Mouse (Mus musculus) heart, embryonic 15.5 days (tissue): ENCODE data around the gene Usf2. TPM values are rescaled to one million over a fixed set of nuclear protein-coding genes. Genes with fewer than 3 reads are reported as not detected.
"Not testable (repeated sequence)": the region's sequence is repeated elsewhere in the genome, so short reads cannot be mapped to it uniquely, and the experiment has no call there.

Experiments used
- ATAC-seq: fragments of 200-750 bp; cut with Nextera tagmentation; replicated peaks from 2 replicates; pipeline ENCODE4 v1.8.0; 2017; ENCODE audit warnings: low read depth, moderate TSS enrichment; ENCODE audit not compliant: insufficient number of reproducible peaks, insufficient read depth, low FRiP score
- H3K27ac ChIP-seq: fragments of 300-500 bp; sonication (generic); 2 replicates; pipeline ENCODE4 v1.5.1; 2015; ENCODE audit warnings: mild to moderate bottlenecking, inconsistent platforms
- H3K27me3 ChIP-seq: fragments of 300-500 bp; sonication (generic); 2 replicates; pipeline ENCODE4 v1.6.1; 2015; ENCODE audit warnings: inconsistent platforms
- H3K36me3 ChIP-seq: fragments of 300-500 bp; sonication (generic); 2 replicates; pipeline ENCODE4 v1.6.1; 2015; ENCODE audit warnings: mild to moderate bottlenecking, inconsistent platforms
- H3K4me1 ChIP-seq: fragments of 300-500 bp; sonication (generic); replicated peaks from 2 replicates; pipeline ENCODE4 v1.6.1; 2015; ENCODE audit warnings: inconsistent platforms
- H3K4me2 ChIP-seq: fragments of 300-500 bp; sonication (generic); 2 replicates; pipeline ENCODE4 v1.6.1; 2015; ENCODE audit warnings: inconsistent platforms, mild to moderate bottlenecking, moderate library complexity
- H3K4me3 ChIP-seq: fragments of 300-500 bp; sonication (generic); 2 replicates; pipeline ENCODE4 v1.5.1; 2015; ENCODE audit warnings: mild to moderate bottlenecking, inconsistent platforms
- H3K9ac ChIP-seq: fragments of 300-500 bp; sonication (generic); 2 replicates; pipeline ENCODE4 v1.6.1; 2015; ENCODE audit warnings: mild to moderate bottlenecking, inconsistent platforms
- H3K9me3 ChIP-seq: fragments of 300-500 bp; sonication (generic); replicated peaks from 2 replicates; pipeline ENCODE4 v1.6.1; 2016; ENCODE audit warnings: inconsistent platforms
- WGBS: fragments of 180-500 bp; shearing (Covaris S2); methylation state at CpG from one replicate; pipeline ENCODE4 v1.1.7; 2015; ENCODE audit warnings: mixed read lengths; 5-methylcytosine and 5-hydroxymethylcytosine counted together
- polyA plus RNA-seq: library from polyadenylated mRNA; unstranded; fragments of >200 nt; fragmentation: Nextera tagmentation; extraction: Ambion mirVana; gene quantifications from 2 replicates; pipeline ENCODE4 v1.2.1, GENCODE M21; 2015

The Usf2 gene
- polyA plus RNA-seq, 1 experiment from 2014 or later = 13.1 TPM

GRCm38 (mm10) chr7:30943909-30944635 lies 12.5 kb downstream of the Usf2 start, which contains the start of gene Hamp:
TSS of gene Hamp (minus strand) at chr7:30944032.
- no peak within 1 kb of the TSS for H3K4me3 ChIP-seq
- H3K9ac ChIP-seq = no peak within 1 kb of the TSS
- 53% methylated on average over 9 of the region's 9 CpGs for WGBS
- no peaks in the 10 kb centered on the region for H3K27me3 ChIP-seq
- H3K4me1 ChIP-seq = no peaks in the 10 kb centered on the region
- H3K36me3 ChIP-seq = peaks cover 9% of the 10 kb centered on the region; the same call in 1 of the 2 replicates
- ATAC-seq = no peak
- no peak within 1 kb of the TSS for H3K4me2 ChIP-seq
- H3K9me3 ChIP-seq = no peaks in the 10 kb centered on the region
- no peak within 1 kb of the TSS for H3K27ac ChIP-seq

GRCm38 (mm10) chr7:30942365-30942764 lies 14.2 kb downstream of the Usf2 start:
- WGBS = 37% methylated on average over 3 of the region's 3 CpGs
- H3K27ac ChIP-seq, H3K4me3 ChIP-seq, H3K4me1 ChIP-seq, H3K36me3 ChIP-seq, H3K9ac ChIP-seq, H3K27me3 ChIP-seq, H3K4me2 ChIP-seq, ATAC-seq, H3K9me3 ChIP-seq: not testable (repeated sequence)

GRCm38 (mm10) chr7:30940070-30940469 lies 16.5 kb downstream of the Usf2 start:
- H3K4me3 ChIP-seq, H3K9me3 ChIP-seq, H3K27me3 ChIP-seq, H3K4me2 ChIP-seq, H3K4me1 ChIP-seq, H3K27ac ChIP-seq, H3K9ac ChIP-seq, H3K36me3 ChIP-seq, ATAC-seq: not testable (repeated sequence)
- 72% methylated on average over 1 of the region's 1 CpGs for WGBS

GRCm38 (mm10) chr7:30935422-30936099 lies 21.0 kb downstream of the Usf2 start:
- H3K9ac ChIP-seq, H3K36me3 ChIP-seq, H3K4me1 ChIP-seq, H3K27me3 ChIP-seq, H3K4me3 ChIP-seq, H3K4me2 ChIP-seq, H3K27ac ChIP-seq, ATAC-seq, H3K9me3 ChIP-seq: not testable (repeated sequence)
- WGBS = 67% methylated on average over 6 of the region's 6 CpGs

- not testable (repeated sequence) for ATAC-seq
- WGBS = 72% methylated on average over 2 of the region's 2 CpGs
These were observed 32.0 kb downstream of the Usf2 start, which contains the start of gene Hamp2 for GRCm38 (mm10) chr7:30924581-30924980. TSS of gene Hamp2 (minus strand) at chr7:30924681.

GRCm38 (mm10) chr7:30924071-30924470 lies 32.5 kb downstream of the Usf2 start:
- 39% methylated on average over 3 of the region's 3 CpGs for WGBS
- no peak overlapping the region for H3K4me3 ChIP-seq

More at GRCm38 (mm10) chr7:30924581-30924980, 32.0 kb downstream of the Usf2 start, which contains the start of gene Hamp2:
- not testable (repeated sequence) for H3K27ac ChIP-seq, H3K36me3 ChIP-seq, H3K4me2 ChIP-seq, H3K4me3 ChIP-seq, H3K9me3 ChIP-seq, H3K4me1 ChIP-seq, H3K27me3 ChIP-seq, H3K9ac ChIP-seq

GRCm38 (mm10) chr7:30922490-30922889 lies 34.1 kb downstream of the Usf2 start:
- H3K4me2 ChIP-seq, H3K27ac ChIP-seq, H3K36me3 ChIP-seq, H3K4me3 ChIP-seq, H3K4me1 ChIP-seq, H3K27me3 ChIP-seq, ATAC-seq, H3K9me3 ChIP-seq, H3K9ac ChIP-seq: not testable (repeated sequence)
- WGBS = 31% methylated on average over 3 of the region's 3 CpGs

More at GRCm38 (mm10) chr7:30924071-30924470, 32.5 kb downstream of the Usf2 start:
- H3K27ac ChIP-seq = no peak overlapping the region
- no peaks in the 10 kb centered on the region for H3K9me3 ChIP-seq
- no peak overlapping the region for H3K4me2 ChIP-seq
- ATAC-seq = no peak
- no peaks in the 10 kb centered on the region for H3K36me3 ChIP-seq
- no peak overlapping the region for H3K9ac ChIP-seq
- H3K4me1 ChIP-seq = no peaks in the 10 kb centered on the region
- no peaks in the 10 kb centered on the region for H3K27me3 ChIP-seq

GRCm38 (mm10) chr7:30920217-30920616 lies 36.4 kb downstream of the Usf2 start:
- Histone ChIP-seq H3K4me1 (no peaks in the 10 kb centered on the region), H3K9ac (no peak overlapping the region), H3K9me3 (no peaks in the 10 kb centered on the region), H3K36me3 (no peaks in the 10 kb centered on the region), H3K27me3 (peaks cover 7% of the 10 kb centered on the region; the same call in 1 of the 2 replicates), H3K27ac (no peak overlapping the region), H3K4me3 (no peak overlapping the region), H3K4me2 (no peak overlapping the region)
- no peak for ATAC-seq
- 49% methylated on average over 3 of the region's 3 CpGs for WGBS

GRCm38 (mm10) chr7:30917219-30917618 lies 39.4 kb downstream of the Usf2 start:
- 44% methylated on average over 4 of the region's 4 CpGs for WGBS
- H3K36me3 ChIP-seq = no peaks in the 10 kb centered on the region

GRCm38 (mm10) chr7:30916713-30917112 lies 39.9 kb downstream of the Usf2 start:
- WGBS = 34% methylated on average over 6 of the region's 6 CpGs
- Histone ChIP-seq H3K9ac (no peak overlapping the region), H3K4me1 (0 out of 2 replicates have a peak, but pooled peaks cover 8% of the 10 kb centered on the region), H3K36me3 (no peaks in the 10 kb centered on the region), H3K4me2 (no peak overlapping the region), H3K4me3 (no peak overlapping the region), H3K27me3 (peaks cover 10% of the 10 kb centered on the region; the same call in 1 of the 2 replicates), H3K27ac (no peak overlapping the region), H3K9me3 (no peaks in the 10 kb centered on the region)
- no peak for ATAC-seq

More at GRCm38 (mm10) chr7:30917219-30917618, 39.4 kb downstream of the Usf2 start:
- Histone ChIP-seq H3K9me3 (no peaks in the 10 kb centered on the region), H3K27ac (no peak overlapping the region), H3K9ac (no peak overlapping the region), H3K4me2 (no peak overlapping the region), H3K4me3 (no peak overlapping the region), H3K27me3 (peaks cover 10% of the 10 kb centered on the region; the same call in 1 of the 2 replicates), H3K4me1 (0 out of 2 replicates have a peak, but pooled peaks cover 8% of the 10 kb centered on the region)
- ATAC-seq = no peak

GRCm38 (mm10) chr7:30914732-30915131 lies 41.9 kb downstream of the Usf2 start, which contains the start of gene Mag:
TSS of gene Mag (minus strand) at chr7:30914873.
- 0 out of 2 replicates have a peak, but pooled peaks have one; percentile 9 for ATAC-seq
- Histone ChIP-seq H3K9me3 (no peaks in the 10 kb centered on the region), H3K36me3 (no peaks in the 10 kb centered on the region), H3K9ac (no peak within 1 kb of the TSS), H3K27ac (no peak within 1 kb of the TSS), H3K27me3 (peaks cover 10% of the 10 kb centered on the region; the same call in 1 of the 2 replicates), H3K4me3 (no peak within 1 kb of the TSS), H3K4me2 (no peak within 1 kb of the TSS), H3K4me1 (0 out of 2 replicates have a peak, but pooled peaks cover 8% of the 10 kb centered on the region)
- 70% methylated on average over 8 of the region's 8 CpGs for WGBS
